Mouse (Mus musculus) gastrocnemius, postnatal 14 days (tissue): Measurements from ENCODE around the gene Ces1c. TPM values are rescaled to one million over a fixed set of nuclear protein-coding genes. Genes with fewer than 3 reads are reported as not detected.

Experiments
- DNase-seq: peaks from one replicate; pipeline ENCODE4 v3.0.0; 2021; ENCODE audit warnings: mixed read lengths
- intact Hi-C: fragments of 180-260 bp; cut with DNase I; formaldehyde crosslinking; loops from one replicate; pipeline ENCODE4 v1.15.1; 2025; ENCODE audit warnings: low total_unique reads
- long read RNA-seq, 2 experiments: library from polyadenylated mRNA; stranded (forward); transcript quantifications; one replicate each; pipeline ENCODE4 v2.0.0; 2021
- total RNA-seq, 2 experiments: library from RNA; stranded (reverse); gene quantifications; 2 replicates each; pipeline ENCODE4 v1.2.3; 2021

The Ces1c gene
- not detected for total RNA-seq
- long read RNA-seq, experiment 1, result 0 reads
- long read RNA-seq, experiment 2, result 0 reads

GRCm38 (mm10) chr8:93131233-93131980, at the start of gene Ces1c:
TSS of gene Ces1c (minus strand) at chr8:93131283.
- no peak for DNase-seq
- intact Hi-C loops, result no loop called here

GRCm38 (mm10) chr8:93180581-93181129, 49.6 kb upstream of the Ces1c start:
- intact Hi-C loops, result no loop called here
- no peak for DNase-seq

- DNase-seq, result no peak
- intact Hi-C loops, result no loop called here
Observed at GRCm38 (mm10) chr8:93176593-93176992, 45.5 kb upstream of the Ces1c start.

GRCm38 (mm10) chr8:93174554-93174953, 43.5 kb upstream of the Ces1c start:
- intact Hi-C loops, result no loop called here

GRCm38 (mm10) chr8:93171846-93172590, 40.9 kb upstream of the Ces1c start:
- intact Hi-C loops, result no loop called here
- peak; percentile 32 for DNase-seq

More at GRCm38 (mm10) chr8:93174554-93174953, 43.5 kb upstream of the Ces1c start:
- no peak for DNase-seq

GRCm38 (mm10) chr8:93163363-93163762, 32.3 kb upstream of the Ces1c start:
- intact Hi-C loops, result no loop called here
- DNase-seq, result no peak

GRCm38 (mm10) chr8:93151401-93151800, 20.3 kb upstream of the Ces1c start:
- intact Hi-C loops, result no loop called here
- no peak for DNase-seq

GRCm38 (mm10) chr8:93147331-93147730, 16.2 kb upstream of the Ces1c start:
- no peak for DNase-seq
- intact Hi-C loops, result no loop called here

GRCm38 (mm10) chr8:93140696-93141095, 9.6 kb upstream of the Ces1c start:
- intact Hi-C loops, result no loop called here
- DNase-seq, result peak; percentile 8

- intact Hi-C loops, result no loop called here
Observed at GRCm38 (mm10) chr8:93132196-93132595, 1.1 kb upstream of the Ces1c start.

GRCm38 (mm10) chr8:93126476-93126875, 4.6 kb downstream of the Ces1c start:
- DNase-seq, result no peak
- intact Hi-C loops, result no loop called here

More at GRCm38 (mm10) chr8:93132196-93132595, 1.1 kb upstream of the Ces1c start:
- DNase-seq, result no peak

GRCm38 (mm10) chr8:93122005-93122404, 9.1 kb downstream of the Ces1c start:
- intact Hi-C loops, result no loop called here
- DNase-seq, result no peak

GRCm38 (mm10) chr8:93095376-93095775, 35.7 kb downstream of the Ces1c start:
- intact Hi-C loops, result loop anchor here (5.0 to 10.0 kb wide), 2 partner anchors 38 to 81 kb away; no protein-coding TSS in a partner anchor
- DNase-seq, result no peak

GRCm38 (mm10) chr8:93091324-93091723, 39.8 kb downstream of the Ces1c start:
- DNase-seq, result no peak
- intact Hi-C loops, result loop anchor here (10.0 kb wide), 1 partner anchor 77 kb away; no protein-coding TSS in a partner anchor

- no peak for DNase-seq
- intact Hi-C loops, result no loop called here
Observed at GRCm38 (mm10) chr8:93088686-93089122, 42.4 kb downstream of the Ces1c start.

- no peak for DNase-seq
- intact Hi-C loops, result no loop called here
Observed at GRCm38 (mm10) chr8:93088193-93088592, 42.9 kb downstream of the Ces1c start.

- intact Hi-C loops, result no loop called here
- no peak for DNase-seq
Observed at GRCm38 (mm10) chr8:93079887-93080286, 51.2 kb downstream of the Ces1c start, which contains the start of gene Ces1b. TSS of gene Ces1b (minus strand) at chr8:93080017.

- intact Hi-C loops, result no loop called here
- no peak for DNase-seq
Observed at GRCm38 (mm10) chr8:93075251-93075650, 55.8 kb downstream of the Ces1c start.

GRCm38 (mm10) chr8:93063416-93064117, 67.5 kb downstream of the Ces1c start:
- intact Hi-C loops, result no loop called here
- DNase-seq, result no peak
